Mouse (Mus musculus) layer of hippocampus, adult 11-12 months (tissue): ENCODE measurements around the gene Vat1.
"Not testable (repeated sequence)": the region's sequence is repeated elsewhere in the genome, so short reads cannot be mapped to it uniquely, and the experiment has no call there.

Source experiments
- DNase-seq: peaks from one replicate; pipeline ENCODE4 v3.0.0; 2022; ENCODE audit warnings: low spot score

The Vat1 gene

DNA sequence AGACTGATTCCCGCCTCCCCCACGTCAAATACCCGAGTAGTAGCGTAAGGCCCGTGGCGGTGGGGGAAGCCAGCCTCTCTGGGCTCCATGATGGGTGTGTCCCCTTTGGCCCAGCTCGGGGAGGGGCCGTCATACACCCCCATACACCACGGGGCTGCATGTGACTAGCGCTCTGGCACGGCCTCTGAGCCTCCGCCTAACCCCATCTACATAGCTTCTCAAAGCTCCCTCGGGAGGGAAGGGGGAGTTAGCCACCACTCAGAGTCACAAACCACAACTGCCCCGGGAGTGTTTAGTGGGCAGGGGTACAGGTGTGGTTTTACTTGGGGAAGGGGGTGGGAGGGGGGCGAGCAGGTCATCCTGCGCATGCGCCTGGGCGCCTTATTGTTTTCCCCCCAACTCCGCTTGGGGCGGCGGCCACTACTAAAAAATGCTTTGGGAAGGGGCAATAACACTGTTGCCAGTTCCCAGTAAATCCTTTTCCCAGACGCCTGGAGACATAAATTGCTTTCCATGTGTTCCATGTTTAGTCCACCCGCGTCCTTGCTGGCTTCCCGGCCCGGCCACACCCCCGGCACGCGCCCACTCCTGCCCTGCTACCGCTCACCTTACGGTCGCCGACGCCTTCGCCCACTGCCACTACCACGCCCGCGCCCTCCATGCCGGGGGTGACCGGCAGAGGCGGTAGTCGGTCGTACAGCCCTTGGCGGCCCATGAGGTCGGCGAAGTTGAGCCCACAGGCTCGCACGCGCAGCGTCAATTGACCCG is 745 bp downstream of the Vat1 start:
- DNase-seq, result peak; percentile 47

DNA sequence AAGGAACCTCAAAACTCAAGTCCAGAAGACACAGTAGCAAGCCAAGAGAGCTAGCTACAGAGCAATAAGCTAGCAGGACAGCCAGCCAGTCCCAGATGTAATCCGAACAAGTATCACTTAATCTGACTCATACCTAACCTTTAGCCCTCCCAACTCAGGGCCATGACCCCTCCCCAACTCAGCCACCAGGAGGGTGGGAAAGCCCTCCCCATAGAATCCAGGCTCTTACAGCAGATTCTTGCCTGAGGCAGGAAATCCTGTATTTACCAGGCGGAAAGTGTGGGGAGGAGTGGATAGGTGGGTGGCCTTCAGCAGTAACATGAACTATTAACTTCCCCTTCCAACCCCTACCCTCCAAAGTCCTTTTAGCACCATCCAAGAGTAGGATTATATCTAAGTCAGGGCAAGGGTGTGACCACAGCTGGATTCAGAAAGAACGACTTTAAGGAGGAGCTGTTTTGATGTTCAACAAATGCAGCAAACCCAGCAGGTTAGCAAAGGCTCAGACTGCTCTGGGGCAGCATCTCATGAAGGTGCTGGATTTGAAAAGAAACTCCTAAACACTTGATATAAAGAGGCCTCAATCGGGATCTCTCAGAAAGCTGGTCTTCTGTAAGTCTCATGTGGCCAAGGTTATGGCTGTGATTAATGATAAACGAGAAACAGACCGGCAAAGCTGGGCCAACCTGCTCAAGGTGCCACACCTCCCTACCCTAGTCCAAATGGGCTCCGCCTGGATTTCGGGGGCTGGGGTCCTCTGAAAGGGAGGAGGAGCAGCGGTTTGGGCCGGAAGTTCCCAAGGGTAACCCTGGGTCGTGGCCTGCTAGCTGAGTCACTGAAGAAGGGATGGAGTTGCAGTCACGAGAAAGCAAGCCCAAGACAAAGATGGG is 1.6 kb downstream of the Vat1 start, which contains the start of gene Rnd2:
TSS of gene Rnd2 (plus strand) at position 789 of the 890 bp plus-strand sequence.
- DNase-seq, result no peak

DNA sequence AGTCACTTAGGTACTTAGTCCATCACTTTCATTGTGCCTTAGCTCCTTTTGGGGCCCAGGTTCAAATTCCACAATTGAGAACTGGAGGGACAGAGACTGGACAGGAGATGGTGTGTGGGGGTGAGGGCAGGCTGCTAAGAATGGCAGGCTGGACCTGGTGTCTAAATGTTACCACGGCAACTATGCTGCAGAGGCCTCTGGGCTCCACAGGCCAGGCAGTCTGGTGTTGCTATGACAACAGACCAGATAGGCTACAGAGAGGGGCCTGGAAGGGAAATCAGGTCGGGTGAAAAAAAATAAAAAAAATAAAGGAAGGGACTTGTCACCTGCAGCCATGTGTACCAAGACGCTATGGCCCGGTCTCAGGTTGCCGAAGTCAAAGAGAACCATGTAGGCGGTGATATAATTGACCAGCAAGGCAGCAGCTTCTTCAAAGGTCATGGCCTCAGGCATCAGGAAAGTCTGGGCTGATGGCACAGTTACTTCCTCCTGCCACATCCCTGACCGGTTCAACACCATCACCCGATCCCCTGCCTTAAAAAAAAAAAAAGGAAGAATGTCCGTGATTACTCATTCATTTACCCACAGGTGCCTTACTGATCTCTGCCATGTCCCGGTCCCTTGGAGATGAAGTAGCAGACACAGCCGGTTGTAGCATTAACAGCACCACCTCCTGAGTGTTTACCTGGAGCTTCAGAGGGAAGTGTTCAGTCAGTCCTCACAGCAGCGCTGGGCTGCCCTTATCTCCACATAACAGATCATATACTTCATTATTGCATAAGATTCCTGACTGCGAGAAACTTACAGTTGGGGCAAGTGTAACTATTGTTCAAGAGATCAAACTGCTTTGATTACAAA is 3.2 kb downstream of the Vat1 start:
- no peak for DNase-seq

- no peak for DNase-seq
Observed at GRCm38 (mm10) chr11:101462141-101462540, 3.9 kb downstream of the Vat1 start.

GRCm38 (mm10) chr11:101460321-101460720 is 5.7 kb downstream of the Vat1 start:
- DNase-seq, result no peak

DNA sequence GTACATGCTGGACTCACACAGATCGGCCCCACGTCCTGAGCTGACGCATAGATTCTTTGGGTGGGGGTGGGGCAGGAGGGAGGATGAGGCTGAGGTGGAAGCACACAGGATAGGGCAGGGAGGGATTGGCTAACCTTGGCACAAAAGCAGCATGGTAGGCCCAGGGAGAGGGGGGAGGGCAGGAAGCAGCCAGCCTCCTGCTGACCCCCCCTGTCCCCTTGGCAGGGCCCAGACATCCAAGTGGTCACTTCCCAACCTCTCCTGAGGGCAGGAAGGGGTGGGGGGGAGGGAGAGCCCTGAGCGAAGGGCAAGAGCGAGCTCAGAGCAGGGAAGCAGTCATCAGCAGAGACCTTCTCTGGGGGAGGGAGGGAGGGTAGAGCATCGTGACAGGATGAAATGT is 6.3 kb downstream of the Vat1 start:
- no peak for DNase-seq

- DNase-seq, result no peak
Observed at GRCm38 (mm10) chr11:101458217-101458616, 7.8 kb downstream of the Vat1 start.

- DNase-seq, result no peak
Observed at GRCm38 (mm10) chr11:101457631-101458030, 8.4 kb downstream of the Vat1 start.

DNA sequence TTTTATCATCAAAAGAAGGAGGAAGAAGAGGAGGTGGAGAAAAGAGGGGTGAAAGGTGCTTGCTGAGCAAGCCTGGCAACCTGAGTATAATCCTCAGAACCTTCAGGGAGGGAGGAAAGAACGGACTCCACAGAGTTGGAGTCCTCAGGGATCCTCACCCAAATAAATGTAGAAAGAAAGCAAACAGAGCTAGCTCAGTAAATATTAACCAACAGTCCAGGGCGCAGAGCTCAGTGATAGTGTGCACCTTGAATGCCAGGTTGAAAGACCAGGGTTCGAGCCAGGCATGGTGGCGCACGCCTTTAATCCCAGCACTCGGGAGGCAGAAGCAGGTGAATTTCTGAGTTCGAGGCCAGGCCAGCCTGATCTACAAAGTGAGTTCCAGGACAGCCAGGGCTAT is 10.4 kb downstream of the Vat1 start:
- DNase-seq, result no peak

- no peak for DNase-seq
Observed at GRCm38 (mm10) chr11:101454702-101455101, 11.3 kb downstream of the Vat1 start.

GRCm38 (mm10) chr11:101452093-101452774 is 13.8 kb downstream of the Vat1 start:
- no peak for DNase-seq

GRCm38 (mm10) chr11:101451536-101451935 is 14.5 kb downstream of the Vat1 start:
- no peak for DNase-seq

- no peak for DNase-seq
Observed at GRCm38 (mm10) chr11:101450394-101450793, 15.6 kb downstream of the Vat1 start.

GRCm38 (mm10) chr11:101449596-101449995 is 16.4 kb downstream of the Vat1 start:
- DNase-seq, result not testable (repeated sequence)

DNA sequence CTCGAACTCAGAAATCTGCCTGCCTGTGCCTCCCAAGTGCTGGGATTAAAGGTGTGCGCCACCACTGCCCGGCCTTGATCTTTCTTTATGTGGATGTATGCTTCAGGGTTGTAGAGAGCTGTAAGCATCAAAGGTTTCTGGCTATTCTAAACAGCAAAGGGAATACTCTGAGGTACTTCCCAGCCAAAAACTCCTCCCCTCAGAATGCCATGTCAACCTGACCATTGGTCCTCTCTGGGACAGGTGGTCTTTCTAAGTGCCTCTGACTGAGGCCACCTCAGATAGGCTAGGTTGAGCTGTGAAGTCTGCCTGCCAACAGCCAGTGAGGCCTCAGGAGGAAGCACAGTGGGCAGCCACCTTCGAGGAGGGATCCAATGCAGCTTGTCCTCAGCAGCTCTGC is 17.1 kb downstream of the Vat1 start:
- DNase-seq, result no peak

GRCm38 (mm10) chr11:101448274-101448746 is 17.7 kb downstream of the Vat1 start, which contains the start of gene Ifi35:
Gene Ifi35 (plus strand): TSS chr11:101448407.
- peak; percentile 44 for DNase-seq

DNA sequence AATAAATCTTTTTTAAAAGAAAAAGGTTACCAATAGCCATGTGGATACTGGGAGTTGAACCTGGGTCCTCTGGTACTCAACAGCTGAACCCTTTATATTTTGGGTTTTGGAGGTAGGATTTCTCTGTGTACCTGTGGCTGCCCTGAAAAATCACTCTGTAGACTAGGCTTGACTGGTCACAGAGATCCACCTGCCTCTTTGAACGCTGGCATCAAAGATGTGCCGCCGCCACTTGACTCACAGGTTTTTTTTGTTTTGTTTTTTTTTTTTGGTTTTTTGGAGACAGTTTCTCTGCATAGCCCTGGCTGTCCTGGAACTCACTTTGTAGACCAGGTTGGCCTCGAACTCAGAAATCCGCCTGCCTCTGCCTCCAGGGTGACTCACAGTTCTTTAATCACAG is 18.2 kb downstream of the Vat1 start:
- no peak for DNase-seq

DNA sequence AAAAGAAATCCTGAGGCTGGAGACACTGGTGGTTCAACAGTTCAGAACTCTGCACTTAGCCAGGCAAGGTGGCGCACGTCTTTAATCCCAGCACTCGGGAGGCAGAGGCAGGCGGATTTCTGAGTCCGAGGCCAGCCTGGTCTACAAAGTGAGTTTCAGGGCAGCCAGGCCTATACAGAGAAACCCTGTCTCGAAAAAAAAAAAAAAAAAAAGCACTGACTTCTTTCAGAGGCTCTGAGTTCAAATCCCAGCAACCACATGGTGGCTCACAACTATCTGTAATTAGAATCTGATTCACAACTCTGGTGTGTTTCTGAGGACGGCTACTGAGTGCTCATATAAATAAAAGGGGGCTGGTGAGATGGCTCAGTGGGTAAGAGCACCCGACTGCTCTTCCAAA is 19.2 kb downstream of the Vat1 start:
- DNase-seq, result not testable (repeated sequence)

DNA sequence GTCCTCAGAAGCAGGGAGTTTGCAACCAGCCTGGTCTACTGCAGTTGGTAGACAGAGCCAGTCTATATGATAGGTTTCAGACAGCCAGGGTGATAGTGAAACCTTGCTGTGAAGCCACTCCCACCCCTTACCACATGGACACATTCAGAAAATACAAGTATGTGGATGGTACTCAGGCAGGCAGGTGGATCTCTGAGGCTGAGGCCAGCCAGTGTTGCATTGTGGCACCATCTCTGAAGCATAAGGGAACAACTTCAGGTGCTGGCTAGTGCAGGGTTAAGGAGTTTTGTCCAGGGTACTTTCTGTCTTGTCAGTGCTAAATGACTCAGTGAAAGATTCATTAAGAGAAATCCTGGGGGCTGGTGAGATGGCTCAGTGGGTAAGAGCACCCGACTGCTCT is 19.7 kb downstream of the Vat1 start:
- DNase-seq, result no peak

DNA sequence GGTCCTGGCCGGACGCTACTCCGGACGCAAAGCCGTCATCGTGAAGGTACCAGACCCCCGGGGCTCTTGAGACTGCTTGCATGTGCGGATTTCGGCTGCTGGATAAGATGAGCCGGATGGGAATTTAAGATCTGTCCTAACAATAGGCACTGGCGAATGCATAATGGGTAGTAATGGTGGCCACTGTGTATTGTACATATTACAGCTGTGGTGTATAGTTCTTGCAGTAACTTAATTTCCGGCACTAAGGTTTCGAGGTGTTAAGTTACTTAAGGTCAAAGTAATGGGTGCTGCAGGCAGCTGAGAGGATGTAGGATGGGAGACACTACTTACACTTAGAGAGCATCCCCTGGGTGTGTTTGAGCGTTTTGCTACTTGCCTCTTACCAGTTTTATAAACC is 23.3 kb downstream of the Vat1 start:
- DNase-seq, result no peak

- peak; percentile 98 for DNase-seq
Observed at GRCm38 (mm10) chr11:101442127-101442693, 23.8 kb downstream of the Vat1 start, which contains the start of gene Rpl27. Gene Rpl27 (plus strand): TSS chr11:101442298.
